Mouse (Mus musculus) hindlimb bud, embryonic 11.5 days (tissue): ENCODE results near the gene 4930447C04Rik.

Source experiments
- DNase-seq: peaks from one replicate; pipeline ENCODE4 v3.0.0-alpha.2; 2012; ENCODE audit warnings: low read depth, low spot score; ENCODE audit errors: extremely low spot score

4930447C04Rik gene

GRCm38 (mm10) chr12:72940071-72940821 lies at the start of gene 4930447C04Rik:
4930447C04Rik (minus strand) TSS chr12:72940774.
- DNase-seq, result no peak

DNA sequence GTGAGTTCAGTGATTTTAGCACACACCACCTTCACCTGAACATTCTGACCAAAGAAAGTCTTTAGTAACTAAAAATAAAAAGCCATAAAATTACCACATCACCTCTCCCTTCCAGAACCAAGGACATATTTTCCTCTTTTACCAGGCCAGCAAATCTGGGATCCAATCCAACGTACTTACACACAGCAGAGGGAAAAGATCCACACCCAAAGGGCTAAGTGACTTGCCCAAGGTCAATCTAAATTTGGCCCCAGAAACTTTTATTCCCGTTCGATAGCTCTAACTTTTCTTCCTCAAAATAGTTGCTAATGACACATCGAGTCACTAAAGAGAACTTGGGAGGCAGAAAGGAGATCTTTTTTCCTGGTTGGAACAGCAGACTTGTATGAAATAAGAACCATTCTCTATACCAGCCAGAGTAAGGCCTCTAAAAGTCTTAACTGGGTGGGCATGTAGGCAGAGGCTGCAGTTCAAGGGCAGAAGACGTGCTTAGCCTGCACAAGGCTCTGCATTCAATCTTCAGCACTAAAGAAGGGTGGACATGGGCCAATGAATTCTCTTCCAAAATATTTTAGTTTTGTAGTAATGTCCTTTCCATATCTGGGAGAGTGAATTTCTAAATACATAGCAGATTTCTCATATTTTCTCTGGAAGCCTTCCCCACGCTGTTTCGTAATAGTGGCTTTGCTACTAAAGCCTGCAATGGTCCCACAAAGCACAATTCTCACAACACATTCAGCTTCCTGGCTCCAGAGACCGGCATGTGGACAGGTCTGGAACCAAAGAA lies 42.7 kb upstream of the 4930447C04Rik start:
- no peak for DNase-seq

DNA sequence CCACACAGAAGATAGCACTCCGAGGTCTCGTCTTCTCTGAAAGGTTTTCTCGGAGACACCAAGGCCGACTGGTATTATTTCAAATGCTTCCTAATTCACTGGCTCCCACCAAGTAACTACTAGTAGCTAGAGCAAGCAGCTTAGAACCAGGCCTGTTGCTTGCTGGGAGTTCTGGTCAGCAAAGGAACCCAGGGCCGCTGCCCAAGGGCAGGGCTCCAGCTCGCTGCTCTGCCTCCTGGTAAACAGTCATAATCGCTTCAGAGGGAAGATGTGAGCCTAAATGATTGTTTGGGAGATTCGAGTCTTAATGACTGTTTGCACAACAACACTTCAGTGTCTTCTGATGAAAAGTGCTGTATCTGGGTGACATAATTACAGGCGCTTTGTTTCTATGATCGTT lies 42.0 kb upstream of the 4930447C04Rik start:
- no peak for DNase-seq

- no peak for DNase-seq
Observed at GRCm38 (mm10) chr12:72979236-72979635, 38.7 kb upstream of the 4930447C04Rik start.

DNA sequence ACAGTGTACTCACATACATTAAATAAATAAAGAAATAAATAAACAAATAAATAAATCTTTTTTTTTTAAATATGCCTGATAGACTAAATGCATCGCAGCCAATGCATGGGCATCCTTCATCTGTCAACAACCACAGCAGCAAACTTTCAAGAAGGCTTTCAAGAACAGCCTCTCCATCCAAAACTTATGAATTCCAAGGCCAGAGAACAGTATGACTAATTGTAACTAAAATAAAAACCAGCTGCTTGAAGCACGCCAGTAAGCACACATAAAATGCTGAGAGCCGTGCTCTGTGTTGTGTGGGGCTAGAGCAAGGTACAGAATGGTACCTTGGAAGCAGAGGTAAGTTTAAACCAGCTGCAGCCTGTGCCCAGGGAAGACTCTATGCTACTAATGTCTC lies 37.3 kb upstream of the 4930447C04Rik start:
- no peak for DNase-seq

DNA sequence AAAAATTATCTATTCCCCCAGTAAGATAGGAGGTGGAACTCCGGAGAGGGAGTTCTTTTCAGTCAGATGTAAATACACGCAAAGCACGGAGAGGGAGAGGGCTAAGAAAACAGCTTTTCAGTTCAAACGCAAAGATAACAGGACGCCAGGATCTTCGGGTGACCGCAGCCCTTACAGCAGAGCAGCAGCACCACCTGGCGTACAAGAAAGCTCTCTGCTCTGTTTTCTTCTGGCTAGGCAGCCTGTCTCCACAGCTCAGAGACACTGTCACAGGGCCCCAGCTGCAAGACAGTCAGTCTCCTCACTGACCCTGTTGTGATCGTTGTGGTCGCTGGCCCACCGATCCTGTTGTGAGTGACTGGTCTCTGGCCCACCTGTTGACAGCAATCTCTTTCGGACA lies 36.1 kb upstream of the 4930447C04Rik start:
- peak; percentile 24 for DNase-seq

DNA sequence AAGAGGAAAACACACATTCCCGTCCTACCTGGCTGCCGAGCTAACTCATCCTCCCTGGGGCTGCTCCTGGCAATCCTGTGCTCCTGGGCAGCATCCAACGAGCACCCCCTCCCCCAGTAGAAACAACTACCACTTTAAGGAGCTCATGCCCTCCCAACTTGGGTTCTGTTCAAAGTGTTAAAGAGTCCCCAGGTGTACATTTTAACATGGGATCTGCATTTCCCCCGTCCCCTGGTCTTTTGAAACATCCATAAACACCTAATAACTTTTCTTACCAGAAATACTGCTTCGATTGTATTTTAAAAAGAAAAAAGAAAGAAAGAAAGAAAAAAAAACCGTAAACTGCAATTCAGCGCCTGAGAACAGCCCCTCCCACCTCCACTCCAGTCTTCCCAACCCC lies 35.6 kb upstream of the 4930447C04Rik start:
- no peak for DNase-seq

DNA sequence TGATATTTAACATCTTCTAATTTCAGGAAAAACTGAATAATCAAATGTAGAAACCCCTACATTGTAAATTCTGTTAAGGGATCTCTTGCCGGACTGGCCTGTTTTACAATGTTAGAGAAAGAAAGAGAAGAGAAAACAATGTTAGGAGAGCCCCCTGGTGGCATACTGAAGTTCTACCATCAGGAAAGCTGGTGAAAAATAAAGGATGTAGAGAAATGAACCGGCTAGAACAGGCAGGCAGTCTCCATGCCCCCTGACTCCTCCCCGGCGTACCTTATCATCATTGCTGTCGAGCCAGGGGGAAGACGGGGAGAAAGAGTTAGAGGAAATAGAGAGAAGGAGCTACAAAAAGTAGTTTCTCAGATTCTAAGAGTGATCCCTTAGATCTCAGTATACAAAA lies 32.6 kb upstream of the 4930447C04Rik start:
- DNase-seq, result no peak

DNA sequence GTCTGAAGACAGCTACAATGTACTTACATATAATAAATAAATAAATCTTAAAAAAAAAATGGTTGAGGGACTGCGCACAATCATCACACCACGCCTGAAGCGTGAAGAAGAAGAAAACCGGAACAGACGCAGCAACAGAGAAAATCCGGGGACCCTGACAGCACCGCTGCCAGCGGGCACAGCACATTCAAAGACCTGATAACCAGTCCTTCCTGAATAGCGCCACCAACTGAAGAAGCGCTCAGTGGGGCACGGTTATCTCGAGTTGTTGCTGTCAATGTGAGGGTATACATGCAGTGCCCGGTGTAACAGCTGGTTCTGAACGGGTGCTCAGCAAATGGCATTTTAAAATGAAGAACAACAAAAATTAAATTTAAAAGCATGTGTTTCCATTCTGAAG lies 30.0 kb upstream of the 4930447C04Rik start:
- DNase-seq, result no peak

GRCm38 (mm10) chr12:72967541-72967940 lies 27.0 kb upstream of the 4930447C04Rik start:
- DNase-seq, result no peak

- DNase-seq, result no peak
Observed at GRCm38 (mm10) chr12:72962761-72963160, 22.2 kb upstream of the 4930447C04Rik start.

DNA sequence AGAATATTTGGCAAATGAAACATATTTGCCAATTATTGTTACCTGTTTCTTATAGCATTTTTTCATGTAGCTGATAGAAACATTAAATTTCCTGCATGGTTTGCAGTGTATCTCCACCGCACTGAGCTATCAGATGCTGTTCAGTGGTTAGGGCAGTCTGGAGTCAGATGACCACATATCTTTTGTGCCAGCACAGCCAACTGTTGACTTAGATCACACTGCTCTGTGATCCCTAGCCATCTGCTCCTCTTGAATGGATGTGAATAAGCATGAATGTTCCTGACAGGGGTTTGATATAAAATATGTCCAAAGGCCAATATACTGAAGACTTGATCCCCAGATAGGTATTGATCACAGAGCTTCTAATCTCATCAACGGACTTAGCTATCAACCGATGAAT lies 17.9 kb upstream of the 4930447C04Rik start:
- no peak for DNase-seq

DNA sequence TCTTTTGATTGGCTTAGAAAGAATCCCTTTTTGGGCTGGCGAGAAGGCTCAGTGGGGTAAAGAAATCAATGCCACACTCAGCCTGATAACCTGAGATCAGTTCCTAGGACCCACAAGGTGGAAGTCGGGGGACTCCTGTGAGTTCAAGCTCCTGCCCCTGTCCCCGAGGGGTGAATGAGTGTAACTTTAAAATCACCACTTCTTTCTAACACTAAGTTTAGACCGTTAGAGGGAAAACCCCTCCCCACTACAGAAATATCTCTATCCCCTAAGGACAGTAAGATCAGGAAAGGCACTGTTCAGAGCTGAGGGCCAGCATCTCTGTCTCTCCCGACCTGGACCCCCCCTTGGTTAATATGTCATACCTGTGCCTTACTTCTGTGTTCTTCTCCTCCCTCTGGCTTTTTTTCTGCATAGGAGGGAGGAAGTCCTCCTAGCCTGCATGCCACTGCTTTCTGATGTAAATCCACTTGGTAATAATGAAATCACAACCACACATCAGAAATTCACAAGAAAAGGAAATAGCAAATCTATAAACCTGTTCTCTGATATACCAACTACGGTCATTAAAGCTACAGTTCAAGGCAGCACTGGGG lies 17.4 kb upstream of the 4930447C04Rik start:
- DNase-seq, result no peak

- no peak for DNase-seq
Observed at GRCm38 (mm10) chr12:72954906-72955305, 14.3 kb upstream of the 4930447C04Rik start.

DNA sequence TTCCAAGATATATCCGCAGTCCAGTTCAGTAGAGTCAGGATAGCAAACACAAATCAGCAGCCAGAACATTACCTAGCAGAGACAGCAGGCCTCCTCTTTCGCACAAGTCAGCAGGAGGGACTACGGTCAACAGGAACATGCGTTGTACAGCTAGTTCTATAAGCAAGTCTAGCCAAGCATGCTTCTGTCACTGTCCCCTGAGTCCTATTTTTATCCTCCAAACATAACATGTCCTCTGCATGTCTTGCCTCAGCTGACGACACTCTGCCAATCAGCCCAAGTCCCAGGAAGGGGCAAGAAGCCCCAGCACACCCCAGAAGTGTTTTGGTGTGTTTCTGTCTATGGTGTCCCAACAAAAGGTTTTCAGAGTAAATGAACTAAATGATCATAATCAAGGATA lies 13.3 kb upstream of the 4930447C04Rik start:
- DNase-seq, result no peak

GRCm38 (mm10) chr12:72953089-72953488 lies 12.5 kb upstream of the 4930447C04Rik start:
- DNase-seq, result no peak

DNA sequence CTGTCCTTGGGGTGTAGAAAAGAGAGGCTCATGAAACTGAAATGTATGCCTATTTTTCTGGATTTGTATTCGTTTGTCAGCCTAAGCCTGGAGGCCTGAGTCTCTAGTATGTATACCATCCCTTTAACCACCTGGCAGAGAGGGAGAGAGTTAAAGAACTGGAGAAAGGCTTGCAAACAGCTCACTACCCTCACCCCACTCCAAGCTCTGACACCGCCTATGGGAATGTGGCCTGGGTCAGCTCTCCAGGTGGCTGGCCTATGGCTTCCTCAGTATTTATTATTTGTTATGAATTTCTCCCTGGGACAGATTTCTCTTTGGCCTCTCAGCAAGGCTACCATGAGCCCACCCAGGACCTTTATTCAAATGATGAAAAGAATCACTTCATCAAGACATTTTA lies 6.8 kb upstream of the 4930447C04Rik start:
- DNase-seq, result no peak

DNA sequence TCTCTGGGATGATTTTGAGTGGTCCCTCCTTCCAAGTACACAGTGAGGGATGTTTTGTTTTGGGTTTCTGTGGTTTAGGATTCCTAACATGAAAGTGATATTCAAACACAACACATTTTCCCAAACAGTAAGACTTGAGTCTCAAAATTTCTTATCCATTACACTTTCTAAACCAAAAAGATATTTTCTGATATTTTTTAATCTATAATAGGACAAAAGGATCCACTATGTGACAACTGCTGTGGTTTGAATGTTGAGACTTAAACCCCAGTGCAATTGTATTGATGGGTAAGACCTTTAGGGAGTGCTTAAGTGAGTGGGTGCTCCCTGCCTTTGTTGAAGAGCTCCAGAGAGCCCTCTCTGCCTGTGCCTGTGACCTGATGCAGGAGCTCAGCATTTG lies 6.2 kb upstream of the 4930447C04Rik start:
- no peak for DNase-seq

GRCm38 (mm10) chr12:72946064-72946395 lies 5.5 kb upstream of the 4930447C04Rik start:
- DNase-seq, result no peak

DNA sequence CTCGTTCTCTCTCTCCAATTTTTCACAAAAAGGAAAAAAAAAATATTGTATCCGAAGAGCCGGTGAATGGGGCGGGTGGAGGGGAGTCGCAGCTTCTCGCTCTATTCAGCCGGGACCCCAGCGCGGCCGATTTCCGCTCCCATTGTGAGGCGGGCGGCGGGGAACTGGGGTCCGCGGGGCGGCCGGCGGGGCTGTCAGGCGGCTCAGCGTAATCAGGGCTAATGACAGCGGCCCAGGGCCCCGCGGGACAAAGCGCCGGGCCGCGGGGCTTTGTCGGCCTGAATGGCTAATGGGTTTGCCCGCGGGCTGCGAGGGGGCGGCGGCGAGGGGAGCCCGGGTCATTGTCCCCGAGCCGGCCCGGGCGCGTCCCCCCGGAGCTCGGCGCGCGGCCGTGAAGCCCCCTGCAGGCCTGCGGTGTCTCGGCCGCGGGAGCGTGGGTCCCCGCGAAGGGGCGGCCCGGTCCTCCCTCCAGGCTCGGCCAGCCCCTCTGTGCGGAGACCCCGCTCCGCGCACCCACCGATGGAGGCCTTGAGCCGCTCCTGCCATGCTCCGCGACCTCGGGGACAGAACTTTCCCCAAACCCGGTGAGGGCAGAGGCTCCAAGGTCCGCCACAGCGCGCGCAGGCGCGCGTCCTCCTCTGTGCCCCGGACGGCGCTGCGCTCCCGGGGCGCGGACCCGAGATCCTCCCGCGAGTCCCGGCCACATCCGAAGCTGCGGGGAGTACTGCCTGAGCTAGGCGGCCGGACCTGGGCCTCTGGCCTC lies 4.9 kb upstream of the 4930447C04Rik start:
- DNase-seq, result no peak
